Mouse (Mus musculus) hindbrain, postnatal 0 days (tissue): ENCODE data around the gene Ush1c. TPM values are rescaled to one million over a fixed set of nuclear protein-coding genes. Genes with fewer than 3 reads are reported as not detected.
A peak's percentile ranks its signal among the peaks of the same experiment; 100 is the strongest.

ENCODE experiments used
- ATAC-seq: fragments of 200-750 bp; cut with Nextera tagmentation; 2 replicates; pipeline ENCODE4 v1.8.0; 2017; ENCODE audit warnings: mild to moderate bottlenecking, moderate TSS enrichment, moderate library complexity
- DNase-seq: peaks from one replicate; pipeline ENCODE4 v3.0.0-alpha.2; 2015; ENCODE audit warnings: low spot score
- H3K27ac ChIP-seq: fragments of 300-500 bp; sonication (generic); 2 replicates; pipeline ENCODE4 v1.5.1; 2014; ENCODE audit warnings: mild to moderate bottlenecking
- H3K27me3 ChIP-seq: fragments of 300-500 bp; sonication (generic); 2 replicates; pipeline ENCODE4 v1.6.1; 2014; ENCODE audit warnings: low read length, mixed read lengths; ENCODE audit not compliant: insufficient read depth
- H3K36me3 ChIP-seq: fragments of 300-500 bp; sonication (generic); 2 replicates; pipeline ENCODE4 v1.6.1; 2014; ENCODE audit warnings: low read length, mixed read lengths; ENCODE audit not compliant: insufficient read depth
- H3K4me1 ChIP-seq: fragments of 300-500 bp; sonication (generic); 2 replicates; pipeline ENCODE4 v1.6.1; 2014; ENCODE audit warnings: antibody characterized with exemption, low read length, mixed read lengths; ENCODE audit not compliant: insufficient read depth
- H3K4me2 ChIP-seq: fragments of 300-500 bp; sonication (generic); 2 replicates; pipeline ENCODE4 v1.6.1; 2014; ENCODE audit warnings: low read depth, mild to moderate bottlenecking, low read length, moderate library complexity, mixed read lengths
- H3K4me3 ChIP-seq: fragments of 300-500 bp; sonication (generic); 2 replicates; pipeline ENCODE4 v1.5.1; 2014; ENCODE audit warnings: low read length
- H3K9ac ChIP-seq: fragments of 300-500 bp; sonication (generic); replicated peaks from 2 replicates; pipeline ENCODE4 v1.6.1; 2014; ENCODE audit warnings: mild to moderate bottlenecking, low read length, moderate library complexity, mixed read lengths
- H3K9me3 ChIP-seq: fragments of 300-500 bp; sonication (generic); 2 replicates; pipeline ENCODE4 v1.6.1; 2016; ENCODE audit warnings: low read length, mixed read lengths
- CTCF ChIP-seq: IDR thresholded peaks from 2 replicates; pipeline ENCODE4 v1.5.1; 2016; ENCODE audit warnings: antibody characterized with exemption, control low read depth, low read depth
- WGBS: fragments of 180-500 bp; shearing (Covaris S2); extraction: QIAGEN DNeasy Blood & Tissue Kit; methylation state at CpG from one replicate; pipeline ENCODE4 v1.1.7; 2014; 5-methylcytosine and 5-hydroxymethylcytosine counted together
- polyA plus RNA-seq: library from polyadenylated mRNA; unstranded; fragments of >200 nt; fragmentation: Nextera tagmentation; extraction: Ambion mirVana; gene quantifications from 2 replicates; pipeline ENCODE4 v1.2.1, GENCODE M21; 2015
- total RNA-seq: library from RNA; depleted of rRNA; stranded (reverse); fragments of >200 nt; gene quantifications from 2 replicates; pipeline ENCODE4 v1.2.3, GENCODE M21; 2014; rRNA removed

Ush1c gene
- total RNA-seq (1.7 TPM in 1 of 2 replicates, not detected in the other), polyA plus RNA-seq (1.5 and 1.6 TPM in 2 replicates)

DNA sequence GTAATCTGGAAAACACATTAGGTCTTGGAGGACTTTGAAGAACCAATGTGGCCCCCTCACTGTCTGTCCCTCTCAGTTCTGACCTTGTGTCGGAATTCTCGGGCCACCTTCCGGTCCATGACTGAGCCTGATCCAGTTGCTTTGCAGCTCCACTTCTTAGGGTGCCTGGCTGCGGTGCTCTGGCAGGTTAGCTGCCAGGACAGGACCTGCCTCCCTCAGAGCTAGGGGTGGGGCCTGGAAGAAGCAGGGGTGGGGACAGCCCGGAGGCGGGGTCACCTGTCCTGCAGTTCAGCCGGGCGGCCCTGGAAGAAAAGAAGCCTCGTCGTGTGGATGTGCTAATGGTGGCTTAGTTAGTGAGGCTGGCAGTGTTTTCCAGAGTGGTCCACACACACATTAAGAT, at the start of gene Ush1c:
Ush1c (minus strand) TSS at position 158 of the 400 bp plus-strand sequence.
- Histone ChIP-seq H3K27ac (no peak within 1 kb of the TSS), H3K9me3 (no peaks in the 10 kb centered on the region), H3K9ac (no peak within 1 kb of the TSS), H3K27me3 (no peaks in the 10 kb centered on the region), H3K4me3 (no peak within 1 kb of the TSS), H3K4me1 (peaks cover 12% of the 10 kb centered on the region; the same call in 1 of the 2 replicates), H3K36me3 (no peaks in the 10 kb centered on the region), H3K4me2 (no peak within 1 kb of the TSS)
- no peak for DNase-seq
- WGBS: 42% methylated on average over 10 of the region's 10 CpGs
- TF ChIP-seq CTCF: no peak
- no peak for ATAC-seq

DNA sequence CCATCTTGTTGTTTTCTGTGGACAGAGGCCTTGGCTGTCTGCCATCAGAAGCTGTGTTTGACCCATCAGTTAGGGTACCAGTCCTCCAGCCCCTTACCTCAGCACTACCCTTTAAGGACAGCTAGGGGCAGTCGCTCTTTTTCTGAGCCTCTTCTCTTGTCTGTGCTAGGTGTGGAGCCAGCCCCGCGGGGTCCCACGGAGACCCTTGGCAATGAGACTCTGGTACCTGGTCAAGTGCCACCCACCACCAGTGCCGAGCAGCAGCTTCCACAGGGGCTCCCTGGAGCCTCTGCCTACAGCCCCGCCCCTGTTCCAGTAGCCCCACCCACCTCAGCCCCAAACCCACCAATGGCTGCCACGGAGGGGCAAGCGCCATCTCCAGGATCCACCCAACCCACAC, 48.7 kb upstream of the Ush1c start:
- Histone ChIP-seq H3K4me3 (no peak overlapping the region), H3K27ac (no peak overlapping the region), H3K27me3 (no peaks in the 10 kb centered on the region), H3K4me1 (no peaks in the 10 kb centered on the region), H3K9me3 (no peaks in the 10 kb centered on the region), H3K36me3 (no peaks in the 10 kb centered on the region), H3K4me2 (no peak overlapping the region), H3K9ac (no peak overlapping the region)
- ATAC-seq (no peak), DNase-seq (no peak)
- WGBS: 24% methylated on average over 8 of the region's 8 CpGs
- 0 out of 2 replicates have a peak, but pooled peaks have one; percentile 10 for TF ChIP-seq CTCF

GRCm38 (mm10) chr7:46286391-46286790, 48.1 kb upstream of the Ush1c start:
- ATAC-seq: no peak
- no peak overlapping the region for H3K4me3 ChIP-seq
- no peaks in the 10 kb centered on the region for H3K9me3 ChIP-seq
- WGBS: 90% methylated on average over 4 of the region's 4 CpGs
- no peak overlapping the region for H3K9ac ChIP-seq
- H3K27me3 ChIP-seq: no peaks in the 10 kb centered on the region
- H3K4me2 ChIP-seq: no peak overlapping the region
- H3K27ac ChIP-seq: no peak overlapping the region
- DNase-seq: no peak
- H3K4me1 ChIP-seq: no peaks in the 10 kb centered on the region
- no peaks in the 10 kb centered on the region for H3K36me3 ChIP-seq
- no peak for TF ChIP-seq CTCF

DNA sequence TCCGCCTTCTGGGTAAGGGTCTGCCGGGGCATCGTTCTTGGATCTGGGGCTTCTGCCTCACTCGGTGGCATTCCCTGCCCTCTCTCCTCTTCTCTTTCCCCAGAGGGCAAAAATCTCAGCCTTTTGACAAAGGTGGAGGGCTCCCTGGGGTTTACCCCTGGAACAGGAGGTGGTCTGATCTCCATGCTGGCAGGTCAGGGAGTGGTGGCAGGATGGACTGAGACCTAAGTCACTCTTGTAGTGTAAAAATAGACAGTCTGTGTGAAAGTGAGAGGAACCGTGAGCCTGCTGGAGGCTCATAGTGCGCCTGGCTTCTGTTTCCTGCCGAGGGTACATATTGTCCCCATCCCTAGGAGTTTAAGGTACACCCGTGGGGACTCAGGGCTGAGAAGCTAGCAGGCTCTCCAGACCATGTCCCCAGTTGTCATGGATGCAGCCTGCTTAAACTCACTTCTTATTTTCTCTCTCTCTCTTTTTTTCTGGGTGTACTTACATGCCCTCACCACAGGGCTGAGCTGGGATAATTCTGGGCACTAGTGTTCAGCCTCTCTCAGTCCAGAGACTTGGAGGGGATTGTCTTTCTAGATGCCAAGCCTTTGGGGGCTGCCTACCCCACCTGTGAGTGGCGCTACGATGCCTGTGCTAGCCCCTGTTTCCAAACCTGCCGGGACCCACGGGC, 47.0 kb upstream of the Ush1c start:
- H3K27ac ChIP-seq: no peak overlapping the region
- no peaks in the 10 kb centered on the region for H3K27me3 ChIP-seq
- 87% methylated on average over 12 of the region's 12 CpGs for WGBS
- DNase-seq (peak; percentile 8), ATAC-seq (peak; percentile 56; the same call in 1 of the 2 replicates)
- H3K9me3 ChIP-seq: no peaks in the 10 kb centered on the region
- no peak overlapping the region for H3K4me3 ChIP-seq
- no peak overlapping the region for H3K4me2 ChIP-seq
- H3K36me3 ChIP-seq: no peaks in the 10 kb centered on the region
- no peak overlapping the region for H3K9ac ChIP-seq
- TF ChIP-seq CTCF: peak; percentile 57
- no peaks in the 10 kb centered on the region for H3K4me1 ChIP-seq

GRCm38 (mm10) chr7:46283681-46284080, 45.4 kb upstream of the Ush1c start:
- peak; percentile 44 for DNase-seq

GRCm38 (mm10) chr7:46282276-46282675, 44.0 kb upstream of the Ush1c start:
- WGBS: 63% methylated on average over 7 of the region's 7 CpGs
- no peak for ATAC-seq

More at GRCm38 (mm10) chr7:46283681-46284080, 45.4 kb upstream of the Ush1c start:
- no peak for TF ChIP-seq CTCF
- no peaks in the 10 kb centered on the region for H3K36me3 ChIP-seq
- no peaks in the 10 kb centered on the region for H3K27me3 ChIP-seq
- H3K4me2 ChIP-seq: no peak overlapping the region
- H3K4me3 ChIP-seq: no peak overlapping the region
- WGBS: 59% methylated on average over 10 of the region's 10 CpGs
- no peak overlapping the region for H3K27ac ChIP-seq
- no peak overlapping the region for H3K9ac ChIP-seq
- no peaks in the 10 kb centered on the region for H3K4me1 ChIP-seq
- H3K9me3 ChIP-seq: no peaks in the 10 kb centered on the region
- ATAC-seq: 0 out of 2 replicates have a peak, but pooled peaks have one; percentile 21

DNA sequence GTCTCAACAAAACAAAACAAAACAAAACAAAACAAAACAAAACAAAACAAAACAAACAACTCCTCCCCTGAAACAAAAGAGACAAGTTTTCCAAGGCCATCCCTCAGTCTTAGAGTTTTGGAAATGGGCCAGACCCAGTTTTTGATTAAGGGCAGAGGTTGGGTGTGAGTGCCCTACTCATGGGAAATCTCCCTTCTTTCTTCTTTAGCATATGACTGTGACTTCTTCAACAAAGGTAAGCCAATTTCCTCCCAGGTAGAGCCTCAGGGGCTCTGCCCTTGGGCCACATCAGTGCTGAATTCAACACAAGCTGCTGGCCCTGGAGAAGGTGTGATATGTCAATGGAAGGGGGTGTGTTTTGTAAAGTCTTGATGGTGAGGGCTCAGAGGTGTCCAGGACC, 42.6 kb upstream of the Ush1c start:
- Histone ChIP-seq H3K27ac (no peak overlapping the region), H3K4me2 (no peak overlapping the region), H3K9ac (no peak overlapping the region), H3K4me3 (no peak overlapping the region), H3K4me1 (no peaks in the 10 kb centered on the region), H3K27me3 (no peaks in the 10 kb centered on the region), H3K9me3 (no peaks in the 10 kb centered on the region), H3K36me3 (no peaks in the 10 kb centered on the region)
- ATAC-seq (no peak), DNase-seq (no peak)
- no peak for TF ChIP-seq CTCF

More at GRCm38 (mm10) chr7:46282276-46282675, 44.0 kb upstream of the Ush1c start:
- Histone ChIP-seq H3K27me3 (no peaks in the 10 kb centered on the region), H3K4me3 (no peak overlapping the region), H3K4me1 (no peaks in the 10 kb centered on the region), H3K9ac (no peak overlapping the region), H3K9me3 (no peaks in the 10 kb centered on the region), H3K36me3 (no peaks in the 10 kb centered on the region), H3K27ac (no peak overlapping the region), H3K4me2 (no peak overlapping the region)
- no peak for DNase-seq
- no peak for TF ChIP-seq CTCF
